Mouse (Mus musculus) MEL-GATA-1-ER (cell line): ENCODE measurements around the gene Trex1.

Experiments
- DNase-seq: peaks from one replicate; pipeline ENCODE4 v3.0.0-alpha.2; 2012; ENCODE audit warnings: low read depth; ENCODE audit errors: extremely low read depth

The Trex1 gene

GRCm38 (mm10) chr9:109087987-109088386, 28.5 kb upstream of the Trex1 start:
- no peak for DNase-seq

- no peak for DNase-seq
Measured at GRCm38 (mm10) chr9:109084922-109085321, 25.4 kb upstream of the Trex1 start.

- DNase-seq = peak; percentile 93
Measured at GRCm38 (mm10) chr9:109082124-109082800, 22.7 kb upstream of the Trex1 start, which contains the start of the genes Ccdc51 and Tma7. Gene Ccdc51 (plus strand): TSS chr9:109082493. Gene Tma7 (minus strand): TSS chr9:109082587.

- no peak for DNase-seq
Measured at GRCm38 (mm10) chr9:109081749-109082123, 22.2 kb upstream of the Trex1 start.

- no peak for DNase-seq
Measured at GRCm38 (mm10) chr9:109080516-109080915, 21.0 kb upstream of the Trex1 start.

GRCm38 (mm10) chr9:109073661-109074573, 14.4 kb upstream of the Trex1 start, which contains the start of gene Atrip:
Gene Atrip (minus strand): TSS chr9:109074124.
- peak; percentile 76 for DNase-seq

GRCm38 (mm10) chr9:109068095-109068735, 8.7 kb upstream of the Trex1 start:
- no peak for DNase-seq

- no peak for DNase-seq
Measured at GRCm38 (mm10) chr9:109060898-109061295, 1.4 kb upstream of the Trex1 start.

GRCm38 (mm10) chr9:109060184-109060897, 807 bp upstream of the Trex1 start:
- DNase-seq = no peak

GRCm38 (mm10) chr9:109058006-109058765, 1.3 kb downstream of the Trex1 start:
- DNase-seq = no peak

- DNase-seq = peak; percentile 68
Measured at GRCm38 (mm10) chr9:109057543-109057942, 2.0 kb downstream of the Trex1 start.

GRCm38 (mm10) chr9:109056916-109057315, 2.6 kb downstream of the Trex1 start:
- no peak for DNase-seq

- no peak for DNase-seq
Measured at GRCm38 (mm10) chr9:109056081-109056690, 3.3 kb downstream of the Trex1 start.

GRCm38 (mm10) chr9:109055271-109056030, 4.1 kb downstream of the Trex1 start:
- DNase-seq = no peak

- DNase-seq = peak; percentile 93
Measured at GRCm38 (mm10) chr9:109054712-109055111, 4.8 kb downstream of the Trex1 start.

- no peak for DNase-seq
Measured at GRCm38 (mm10) chr9:109053851-109054250, 5.7 kb downstream of the Trex1 start.

- no peak for DNase-seq
Measured at GRCm38 (mm10) chr9:109053366-109053765, 6.2 kb downstream of the Trex1 start.

GRCm38 (mm10) chr9:109052490-109053260, 6.9 kb downstream of the Trex1 start:
- DNase-seq = no peak
